Mouse (Mus musculus) embryonic fibroblast, embryonic 13.5 days (primary cell): Measurements from ENCODE around the gene Cog2. TPM values are rescaled to one million over a fixed set of nuclear protein-coding genes. Genes with fewer than 3 reads are reported as not detected.

ENCODE experiments used
- H3K27ac ChIP-seq: 2 replicates; pipeline ENCODE4 v1.5.1; 2012; ENCODE audit warnings: low read length, control low read depth, inconsistent platforms; ENCODE audit not compliant: insufficient read depth
- H3K4me1 ChIP-seq: 2 replicates; pipeline ENCODE4 v1.6.1; 2011; ENCODE audit warnings: low read length; ENCODE audit not compliant: control insufficient read depth, insufficient read depth
- H3K4me3 ChIP-seq: 2 replicates; pipeline ENCODE4 v1.5.1; 2011; ENCODE audit warnings: mild to moderate bottlenecking, control low read depth, low read length; ENCODE audit not compliant: insufficient read depth
- CTCF ChIP-seq: IDR thresholded peaks from 2 replicates; pipeline ENCODE4 v1.5.1; 2011; ENCODE audit warnings: mild to moderate bottlenecking, control low read depth, low read length, moderate library complexity, borderline replicate concordance; ENCODE audit not compliant: insufficient read depth
- POLR2A ChIP-seq: IDR thresholded peaks from 2 replicates; pipeline ENCODE4 v1.6.1; 2011; ENCODE audit warnings: low read depth, mild to moderate bottlenecking, control low read depth, low read length, moderate library complexity
- polyA plus RNA-seq: library from polyadenylated mRNA; stranded (reverse); fragments of >200 nt; gene quantifications from 2 replicates; pipeline ENCODE4 v1.2.4, GENCODE M21; 2011; ENCODE audit warnings: low read depth; ENCODE audit not compliant: missing spikeins, insufficient read length

Cog2 gene
- polyA plus RNA-seq, 1 experiment, result 26.7 TPM

- TF ChIP-seq CTCF (no peak), POLR2A (no peak)
- H3K4me1 ChIP-seq, result no peaks in the 10 kb centered on the region
- no peak overlapping the region for H3K27ac ChIP-seq
- H3K4me3 ChIP-seq, result no peak overlapping the region
These were observed 11.4 kb upstream of the Cog2 start for GRCm38 (mm10) chr8:124509156-124509555.

- H3K27ac ChIP-seq, result no peak overlapping the region
- TF ChIP-seq CTCF (no peak), POLR2A (no peak)
- H3K4me3 ChIP-seq, result no peak overlapping the region
- no peaks in the 10 kb centered on the region for H3K4me1 ChIP-seq
These were observed 4.5 kb upstream of the Cog2 start for GRCm38 (mm10) chr8:124516039-124516438.

GRCm38 (mm10) chr8:124516525-124516924 lies 4.0 kb upstream of the Cog2 start:
- no peak overlapping the region for H3K27ac ChIP-seq
- TF ChIP-seq POLR2A (no peak), CTCF (no peak)
- no peak overlapping the region for H3K4me3 ChIP-seq
- no peaks in the 10 kb centered on the region for H3K4me1 ChIP-seq

- H3K4me1 ChIP-seq, result peaks cover 3% of the 10 kb centered on the region; the same call in 1 of the 2 replicates
- TF ChIP-seq CTCF (no peak), POLR2A (no peak)
- H3K27ac ChIP-seq, result no peak overlapping the region
- H3K4me3 ChIP-seq, result no peak overlapping the region
These were observed 3.4 kb upstream of the Cog2 start for GRCm38 (mm10) chr8:124517142-124517541.

GRCm38 (mm10) chr8:124521946-124522345 lies 1.4 kb downstream of the Cog2 start:
- Histone ChIP-seq H3K27ac (no peak overlapping the region), H3K4me1 (peaks cover 3% of the 10 kb centered on the region; the same call in 1 of the 2 replicates), H3K4me3 (peak overlapping the region; percentile 89)
- TF ChIP-seq CTCF (no peak), POLR2A (no peak)

- no peak overlapping the region for H3K4me3 ChIP-seq
- no peak for TF ChIP-seq CTCF
- TF ChIP-seq POLR2A, result no peak
- no peak overlapping the region for H3K27ac ChIP-seq
- H3K4me1 ChIP-seq, result peaks cover 3% of the 10 kb centered on the region; the same call in 1 of the 2 replicates
These were observed 5.7 kb downstream of the Cog2 start for GRCm38 (mm10) chr8:124526261-124526660.

GRCm38 (mm10) chr8:124530076-124530475 lies 9.5 kb downstream of the Cog2 start:
- TF ChIP-seq POLR2A (no peak), CTCF (no peak)
- H3K4me3 ChIP-seq, result no peak overlapping the region
- no peaks in the 10 kb centered on the region for H3K4me1 ChIP-seq
- no peak overlapping the region for H3K27ac ChIP-seq

- no peak for TF ChIP-seq CTCF
- no peak for TF ChIP-seq POLR2A
- H3K4me1 ChIP-seq, result no peaks in the 10 kb centered on the region
- H3K27ac ChIP-seq, result no peak overlapping the region
- H3K4me3 ChIP-seq, result no peak overlapping the region
These were observed 10.0 kb downstream of the Cog2 start for GRCm38 (mm10) chr8:124530556-124530955.

GRCm38 (mm10) chr8:124530996-124531395 lies 10.4 kb downstream of the Cog2 start:
- no peaks in the 10 kb centered on the region for H3K4me1 ChIP-seq
- TF ChIP-seq CTCF, result no peak
- no peak for TF ChIP-seq POLR2A
- no peak overlapping the region for H3K4me3 ChIP-seq
- H3K27ac ChIP-seq, result no peak overlapping the region

- Histone ChIP-seq H3K27ac (no peak overlapping the region), H3K4me1 (no peaks in the 10 kb centered on the region), H3K4me3 (no peak overlapping the region)
- no peak for TF ChIP-seq CTCF
- no peak for TF ChIP-seq POLR2A
These were observed 12.1 kb downstream of the Cog2 start for GRCm38 (mm10) chr8:124532626-124533025.

- no peaks in the 10 kb centered on the region for H3K4me1 ChIP-seq
- no peak for TF ChIP-seq POLR2A
- TF ChIP-seq CTCF, result no peak
- H3K4me3 ChIP-seq, result no peak overlapping the region
- H3K27ac ChIP-seq, result no peak overlapping the region
These were observed 14.9 kb downstream of the Cog2 start for GRCm38 (mm10) chr8:124535451-124535850.
